Comparison of ENCODE assay signal across 7 mouse cellular contexts in the genomic region with DNA sequence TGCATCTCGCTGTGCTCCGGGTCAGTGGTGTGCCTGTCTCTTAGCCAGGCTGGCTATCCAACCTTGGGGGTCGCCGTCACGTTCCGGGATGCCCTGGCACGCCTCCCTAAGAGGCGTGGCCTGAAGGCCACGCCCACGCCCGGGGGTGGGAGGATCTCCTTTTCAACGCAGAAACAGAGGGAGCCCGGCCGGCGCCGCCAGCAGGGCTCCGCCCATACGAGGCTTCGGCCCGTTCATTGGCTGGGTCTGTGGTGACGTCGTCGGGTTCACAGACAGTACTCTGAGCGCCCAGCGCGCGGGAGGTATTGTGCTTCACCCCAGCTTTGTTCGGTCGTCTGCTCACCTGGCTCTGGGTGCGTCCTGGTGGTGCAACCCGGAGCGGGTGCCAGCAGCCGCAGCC. TPM values are rescaled to one million over a fixed set of nuclear protein-coding genes. Genes with fewer than 3 reads are reported as not detected.
DNase-seq lines count a peak whose midpoint lies in the region; ATAC-seq lines count a peak whose summit lies in the region.

A gene (plus strand): TSS at position 236 of the 400 bp plus-strand sequence.

- peaks cover 3% of the 10 kb centered on the region for H3K4me1 ChIP-seq in embryonic facial prominence, embryonic 11.5 days (ENCODE audit: control insufficient read depth, insufficient read depth, low read length)
- H3K4me1 ChIP-seq in limb, embryonic 10.5 days: peaks cover 18% of the 10 kb centered on the region
- H3K4me1 ChIP-seq in midbrain, embryonic 13.5 days (replicated peaks): peaks cover 24% of the 10 kb centered on the region

- no peaks in the 10 kb centered on the region for H3K9me3 ChIP-seq in embryonic facial prominence, embryonic 11.5 days (replicated peaks; ENCODE audit: control insufficient read depth, low read length)
- H3K9me3 ChIP-seq in limb, embryonic 10.5 days (replicated peaks): no peaks in the 10 kb centered on the region
- H3K9me3 ChIP-seq in midbrain, embryonic 13.5 days: no peaks in the 10 kb centered on the region

- peak; percentile 97 for DNase-seq in adrenal gland, postnatal 14 days
- peak; percentile 98 for DNase-seq in embryonic facial prominence, embryonic 11.5 days (ENCODE audit: low spot score)
- DNase-seq in kidney, adult 11 months: peak; percentile 96
- peak; percentile 94 for DNase-seq in limb, embryonic 10.5 days (ENCODE audit: low spot score)
- peak; percentile 77 for DNase-seq in spleen, adult 12 weeks (ENCODE audit: low spot score)

- H3K4me3 ChIP-seq in embryonic facial prominence, embryonic 11.5 days (ENCODE audit: low read depth, low read length): peak within 1 kb of the TSS; percentile 82
- peak within 1 kb of the TSS; percentile 97 for H3K4me3 ChIP-seq in limb, embryonic 10.5 days
- peak within 1 kb of the TSS; percentile 75 for H3K4me3 ChIP-seq in midbrain, embryonic 13.5 days (replicated peaks)

- no peaks in the 10 kb centered on the region for H3K27me3 ChIP-seq in embryonic facial prominence, embryonic 11.5 days (ENCODE audit: control insufficient read depth, insufficient read depth, low read length)
- peaks cover 7% of the 10 kb centered on the region; the same call in 1 of the 2 replicates for H3K27me3 ChIP-seq in limb, embryonic 10.5 days (ENCODE audit: low read depth, poor library complexity, severe bottlenecking)
- no peaks in the 10 kb centered on the region; the same call in none of the 2 replicates for H3K27me3 ChIP-seq in midbrain, embryonic 13.5 days

- under 1% methylated on average over 33 of the region's 33 CpGs for WGBS in embryonic facial prominence, embryonic 11.5 days
- WGBS in limb, embryonic 10.5 days: 0% methylated on average over 33 of the region's 33 CpGs
- under 1% methylated on average over 33 of the region's 33 CpGs for WGBS in midbrain, embryonic 13.5 days

- no peaks in the 10 kb centered on the region for H3K36me3 ChIP-seq in embryonic facial prominence, embryonic 11.5 days (replicated peaks; ENCODE audit: control insufficient read depth, insufficient read depth, low read depth, low read length)
- peaks cover 10% of the 10 kb centered on the region; the same call in 1 of the 2 replicates for H3K36me3 ChIP-seq in limb, embryonic 10.5 days
- peaks cover 18% of the 10 kb centered on the region for H3K36me3 ChIP-seq in midbrain, embryonic 13.5 days

- peak within 1 kb of the TSS; percentile 88 for H3K27ac ChIP-seq in embryonic facial prominence, embryonic 11.5 days (replicated peaks; ENCODE audit: low read depth, low read length)
- H3K27ac ChIP-seq in limb, embryonic 10.5 days: peak within 1 kb of the TSS; percentile 94
- H3K27ac ChIP-seq in midbrain, embryonic 13.5 days: peak within 1 kb of the TSS; percentile 90

- peak within 1 kb of the TSS; percentile 81 for H3K9ac ChIP-seq in embryonic facial prominence, embryonic 11.5 days (replicated peaks; ENCODE audit: low read length)
- peak within 1 kb of the TSS; percentile 86 for H3K9ac ChIP-seq in midbrain, embryonic 13.5 days (replicated peaks)

- peak within 1 kb of the TSS; percentile 75 for H3K4me2 ChIP-seq in embryonic facial prominence, embryonic 11.5 days (ENCODE audit: low read depth, low read length)
- H3K4me2 ChIP-seq in midbrain, embryonic 13.5 days (replicated peaks): peak within 1 kb of the TSS; percentile 80

- peak; percentile 97 for ATAC-seq in embryonic facial prominence, embryonic 11.5 days (replicated peaks; ENCODE audit: insufficient number of reproducible peaks, low FRiP score, low TSS enrichment, low read depth)
- ATAC-seq in granulocyte monocyte progenitor cell, adult 5-6 weeks (replicated peaks; ENCODE audit: poor library complexity, severe bottlenecking): peak; percentile 82
- ATAC-seq in midbrain, embryonic 13.5 days: peak; percentile 98

RNA-seq across cellular contexts. Expression of the gene that starts here (rescaled TPM):
- 21.8 and 29.2 TPM in 2 replicates for total RNA-seq in adrenal gland, postnatal 14 days (2021)
- polyA plus RNA-seq in embryonic facial prominence, embryonic 11.5 days (2014; fragmentation: Nextera tagmentation; extraction: Ambion mirVana): 11.6 and 12.3 TPM in 2 replicates
- 1.8 and 4.2 TPM in 2 replicates for total RNA-seq in granulocyte monocyte progenitor cell, adult 5-6 weeks (2014; fragmentation: Nextera tagmentation)
- total RNA-seq in granulocyte monocyte progenitor cell, adult 5-6 weeks (2017): 0.99 and 2.7 TPM in 2 replicates
- 8.3 and 11.8 TPM in 2 replicates for polyA plus RNA-seq in limb, embryonic 10.5 days (2016; fragmentation: Nextera tagmentation; extraction: Ambion mirVana)
- 21.5 and 22.6 TPM in 2 replicates for polyA plus RNA-seq in midbrain, embryonic 13.5 days (2015; fragmentation: Nextera tagmentation; extraction: Ambion mirVana)

Comparison
In these comparisons a context has a peak if more than half of its experiments do, and no peak if none do; other contexts are left out.
1. Peak in every context shown above with its lines: DNase-seq, ATAC-seq, H3K4me3 ChIP-seq and H3K27ac ChIP-seq.